Mouse (Mus musculus): ENCODE results near the gene Pgghg. TPM values are rescaled to one million over a fixed set of nuclear protein-coding genes. Genes with fewer than 3 reads are reported as not detected.

Pgghg gene
- polyA plus RNA-seq, 1 experiment: 33.1 TPM

GRCm38 (mm10) chr7:140990185-140990584 lies 49.0 kb downstream of the Pgghg start:
- DNase-seq (ENCODE audit: low read depth): no peak

- no peak for DNase-seq (ENCODE audit: low read depth)
Measured at GRCm38 (mm10) chr7:140990622-140991021, 49.4 kb downstream of the Pgghg start.

- DNase-seq (ENCODE audit: low read depth): no peak
Measured at GRCm38 (mm10) chr7:140991117-140991689, 50.0 kb downstream of the Pgghg start.

Other genes with a start within 250 kb of the Pgghg start
- not detected in 2 replicates for gene Olfr541, start 244.1 kb upstream of the Pgghg start, polyA plus RNA-seq (2012; rRNA removed)
- gene Cyp2e1, start 177.7 kb upstream of the Pgghg start, polyA plus RNA-seq (2012; rRNA removed): 82.4 and 284 TPM in 2 replicates
- 0.68 and 1.2 TPM in 2 replicates for gene Syce1, start 153.5 kb upstream of the Pgghg start, polyA plus RNA-seq (2012; rRNA removed)
- 0.20 and 0.30 TPM in 2 replicates for gene Zfp941, start 119.2 kb upstream of the Pgghg start, polyA plus RNA-seq (2012; rRNA removed)
- 2.0 and 2.1 TPM in 2 replicates for gene Urah, start 106.4 kb upstream of the Pgghg start, polyA plus RNA-seq (2012; rRNA removed)
- gene Scgb1c1, start 95.8 kb upstream of the Pgghg start, polyA plus RNA-seq (2012; rRNA removed): 1.6 and 1.8 TPM in 2 replicates
- gene Odf3, start 93.6 kb upstream of the Pgghg start, polyA plus RNA-seq (2012; rRNA removed): 0.74 and 1.2 TPM in 2 replicates
- not detected in 2 replicates for gene Gm45785, start 85.1 kb upstream of the Pgghg start, polyA plus RNA-seq (2012; rRNA removed)
- 103 and 117 TPM in 2 replicates for gene Ric8a, start 84.4 kb upstream of the Pgghg start, polyA plus RNA-seq (2012; rRNA removed)
- 32.0 and 40.0 TPM in 2 replicates for gene Bet1l, start 83.8 kb upstream of the Pgghg start, polyA plus RNA-seq (2012; rRNA removed)
- gene Psmd13, start 59.4 kb upstream of the Pgghg start, polyA plus RNA-seq (2012; rRNA removed): 68.5 and 81.3 TPM in 2 replicates
- gene Sirt3, start 59.1 kb upstream of the Pgghg start, polyA plus RNA-seq (2012; rRNA removed): 27.4 and 29.3 TPM in 2 replicates
- gene Cox8b, start 40.9 kb upstream of the Pgghg start, polyA plus RNA-seq (2012; rRNA removed): 12.1 and 40.0 TPM in 2 replicates
- gene Nlrp6, start 20.5 kb upstream of the Pgghg start, polyA plus RNA-seq (2012; rRNA removed): 1.2 and 2.3 TPM in 2 replicates
- gene Ifitm5, start 8.9 kb downstream of the Pgghg start, polyA plus RNA-seq (2012; rRNA removed): 0.84 and 1.7 TPM in 2 replicates
- 0.36 and 0.74 TPM in 2 replicates for gene Gm45717, start 14.5 kb downstream of the Pgghg start, polyA plus RNA-seq (2012; rRNA removed)
- gene Ifitm2, start 14.6 kb downstream of the Pgghg start, polyA plus RNA-seq (2012; rRNA removed): 841 and 986 TPM in 2 replicates
- gene Ifitm1, start 25.8 kb downstream of the Pgghg start, polyA plus RNA-seq (2012; rRNA removed): 73.9 and 89.5 TPM in 2 replicates
- 421 and 433 TPM in 2 replicates for gene Ifitm3, start 69.4 kb downstream of the Pgghg start, polyA plus RNA-seq (2012; rRNA removed)
- gene Ifitm6, start 76.5 kb downstream of the Pgghg start, polyA plus RNA-seq (2012; rRNA removed): 10.2 and 16.1 TPM in 2 replicates
- not detected in 2 replicates for gene Gm17387, start 87.7 kb downstream of the Pgghg start, polyA plus RNA-seq (2012; rRNA removed)
- 7.7 and 8.9 TPM in 2 replicates for gene B4galnt4, start 119.7 kb downstream of the Pgghg start, polyA plus RNA-seq (2012; rRNA removed)
- gene Pkp3, start 136.8 kb downstream of the Pgghg start, polyA plus RNA-seq (2012; rRNA removed): 21.5 and 23.5 TPM in 2 replicates
- gene Sigirr, start 159.2 kb downstream of the Pgghg start, polyA plus RNA-seq (2012; rRNA removed): 22.0 and 23.1 TPM in 2 replicates
- gene Ano9, start 176.4 kb downstream of the Pgghg start, polyA plus RNA-seq (2012; rRNA removed): 4.1 TPM in 2 replicates
- 42.3 and 42.8 TPM in 2 replicates for gene Ptdss2, start 181.0 kb downstream of the Pgghg start, polyA plus RNA-seq (2012; rRNA removed)
- 227 and 260 TPM in 2 replicates for gene Rnh1, start 231.5 kb downstream of the Pgghg start, polyA plus RNA-seq (2012; rRNA removed)

Measured in gonadal fat pad, adult 2 months (tissue).